Mouse (Mus musculus): ENCODE results near the gene Suclg1. TPM values are rescaled to one million over a fixed set of nuclear protein-coding genes. Genes with fewer than 3 reads are reported as not detected.

The Suclg1 gene
- polyA plus RNA-seq, 1 experiment, result 147 TPM

DNA sequence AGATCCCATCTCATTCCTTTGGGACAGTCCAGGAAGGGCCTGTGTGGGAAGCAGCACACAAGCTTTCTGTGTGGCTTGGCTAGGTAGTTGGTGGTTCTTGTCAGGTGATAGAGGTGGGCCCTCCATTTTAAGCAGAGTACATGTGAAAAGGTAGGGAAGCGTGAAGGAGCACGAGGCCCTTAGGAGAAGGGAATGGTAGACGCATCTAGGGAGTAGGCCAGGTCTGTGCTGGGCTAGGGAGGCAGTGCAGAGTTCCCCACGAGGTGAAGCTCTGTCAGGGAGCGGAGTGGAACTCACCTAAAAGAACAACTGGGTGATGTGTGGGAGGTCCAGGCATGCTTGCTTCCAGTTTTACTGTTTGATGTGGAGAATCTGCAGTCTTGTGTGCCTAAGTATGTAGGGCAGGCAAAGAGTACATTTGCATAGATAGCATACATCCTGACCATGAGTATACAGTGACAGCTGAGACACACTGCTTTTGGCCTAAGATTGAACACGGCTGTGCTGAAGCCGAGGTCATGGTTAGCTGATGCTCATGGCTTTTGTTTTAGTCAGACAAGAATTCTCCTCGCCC lies 19.6 kb downstream of the Suclg1 start:
- Histone ChIP-seq H3ac (ENCODE audit: control insufficient read depth, insufficient read length) (no peak overlapping the region), H3K4me2 (ENCODE audit: low read depth) (no peak overlapping the region), H3K79me2 (ENCODE audit: control insufficient read depth, insufficient read depth) (no peaks in the 10 kb centered on the region), H3K27me3 (ENCODE audit: control insufficient read depth, insufficient read depth, insufficient read length) (no peaks in the 10 kb centered on the region), H3K4me3 (no peak overlapping the region), H3K36me3 (ENCODE audit: control insufficient read depth, insufficient read depth) (peaks cover 58% of the 10 kb centered on the region)
- TF ChIP-seq REST (IDR thresholded peaks at IDR 0.05; ENCODE audit: insufficient read depth, insufficient read length) (no peak), MYOD1 (IDR thresholded peaks at IDR 0.05; ENCODE audit: control insufficient read depth in 1 of 3, insufficient read length in 2 of 3, low read depth in 2 of 3) (no peak), MAX (IDR thresholded peaks at IDR 0.05; ENCODE audit: low read depth) (no peak), MYOG (IDR thresholded peaks at IDR 0.05; ENCODE audit: control insufficient read depth in 1 of 3, insufficient read depth in 1 of 3, insufficient read length in 2 of 3, low read depth in 2 of 3) (no peak), E2F4 (IDR thresholded peaks at IDR 0.05; ENCODE audit: insufficient read depth) (no peak), POLR2A (IDR thresholded peaks at IDR 0.05; ENCODE audit: insufficient read length, low read depth) (no peak), TCF3 (IDR thresholded peaks at IDR 0.05; ENCODE audit: insufficient read length, low read depth) (no peak), USF1 (IDR thresholded peaks at IDR 0.05; ENCODE audit: low read depth) (no peak), SRF (IDR thresholded peaks at IDR 0.05; ENCODE audit: control insufficient read depth, insufficient read length, low read depth) (no peak), POLR2AphosphoS2 (IDR thresholded peaks at IDR 0.05; ENCODE audit: insufficient read length, low read depth) (no peak), CEBPB (IDR thresholded peaks at IDR 0.05; ENCODE audit: insufficient read depth, poor library complexity, severe bottlenecking) (no peak), TCF12 (IDR thresholded peaks at IDR 0.05; ENCODE audit: insufficient read depth, poor library complexity, severe bottlenecking) (no peak)

DNA sequence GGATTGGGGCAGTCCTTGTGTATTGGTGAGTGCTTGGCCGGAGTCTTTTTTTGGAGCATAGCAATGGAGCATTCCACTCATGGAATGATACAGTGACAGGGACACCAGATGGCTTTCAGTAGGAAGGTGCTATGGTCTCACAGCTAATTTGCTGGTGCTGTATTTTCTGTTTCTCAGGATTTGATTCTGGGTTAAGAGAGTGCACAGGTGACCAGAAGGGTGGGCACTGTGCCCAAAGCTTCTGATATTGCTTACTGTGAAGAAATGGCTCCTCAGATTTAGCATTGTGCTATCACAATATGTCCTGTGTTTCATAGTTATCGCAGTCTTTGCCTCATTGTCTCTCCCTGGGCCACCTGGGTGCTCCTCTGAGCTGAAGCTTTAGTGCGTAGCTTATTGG lies 21.2 kb downstream of the Suclg1 start:
- H3ac ChIP-seq (ENCODE audit: control insufficient read depth, insufficient read length), result no peak overlapping the region
- no peak overlapping the region for H3K4me3 ChIP-seq
- no peaks in the 10 kb centered on the region for H3K79me2 ChIP-seq (ENCODE audit: control insufficient read depth, insufficient read depth)
- no peaks in the 10 kb centered on the region for H3K27me3 ChIP-seq (ENCODE audit: control insufficient read depth, insufficient read depth, insufficient read length)
- no peak for TF ChIP-seq POLR2A (IDR thresholded peaks at IDR 0.05; ENCODE audit: insufficient read length, low read depth)
- TF ChIP-seq REST (IDR thresholded peaks at IDR 0.05; ENCODE audit: insufficient read depth, insufficient read length), result no peak
- no peak for TF ChIP-seq E2F4 (IDR thresholded peaks at IDR 0.05; ENCODE audit: insufficient read depth)
- no peak for TF ChIP-seq MYOD1 (IDR thresholded peaks at IDR 0.05; ENCODE audit: control insufficient read depth in 1 of 3, insufficient read length in 2 of 3, low read depth in 2 of 3)
- no peak for TF ChIP-seq TCF3 (IDR thresholded peaks at IDR 0.05; ENCODE audit: insufficient read length, low read depth)
- no peak for TF ChIP-seq MAX (IDR thresholded peaks at IDR 0.05; ENCODE audit: low read depth)
- no peak for TF ChIP-seq TCF12 (IDR thresholded peaks at IDR 0.05; ENCODE audit: insufficient read depth, poor library complexity, severe bottlenecking)
- TF ChIP-seq SRF (IDR thresholded peaks at IDR 0.05; ENCODE audit: control insufficient read depth, insufficient read length, low read depth), result no peak
- TF ChIP-seq USF1 (IDR thresholded peaks at IDR 0.05; ENCODE audit: low read depth), result no peak
- no peak for TF ChIP-seq POLR2AphosphoS2 (IDR thresholded peaks at IDR 0.05; ENCODE audit: insufficient read length, low read depth)
- TF ChIP-seq CEBPB (IDR thresholded peaks at IDR 0.05; ENCODE audit: insufficient read depth, poor library complexity, severe bottlenecking), result no peak
- no peak for TF ChIP-seq MYOG (IDR thresholded peaks at IDR 0.05; ENCODE audit: control insufficient read depth in 1 of 3, insufficient read depth in 1 of 3, insufficient read length in 2 of 3, low read depth in 2 of 3)
- H3K36me3 ChIP-seq (ENCODE audit: control insufficient read depth, insufficient read depth), result peaks cover 63% of the 10 kb centered on the region
- H3K4me2 ChIP-seq (ENCODE audit: low read depth), result no peak overlapping the region

DNA sequence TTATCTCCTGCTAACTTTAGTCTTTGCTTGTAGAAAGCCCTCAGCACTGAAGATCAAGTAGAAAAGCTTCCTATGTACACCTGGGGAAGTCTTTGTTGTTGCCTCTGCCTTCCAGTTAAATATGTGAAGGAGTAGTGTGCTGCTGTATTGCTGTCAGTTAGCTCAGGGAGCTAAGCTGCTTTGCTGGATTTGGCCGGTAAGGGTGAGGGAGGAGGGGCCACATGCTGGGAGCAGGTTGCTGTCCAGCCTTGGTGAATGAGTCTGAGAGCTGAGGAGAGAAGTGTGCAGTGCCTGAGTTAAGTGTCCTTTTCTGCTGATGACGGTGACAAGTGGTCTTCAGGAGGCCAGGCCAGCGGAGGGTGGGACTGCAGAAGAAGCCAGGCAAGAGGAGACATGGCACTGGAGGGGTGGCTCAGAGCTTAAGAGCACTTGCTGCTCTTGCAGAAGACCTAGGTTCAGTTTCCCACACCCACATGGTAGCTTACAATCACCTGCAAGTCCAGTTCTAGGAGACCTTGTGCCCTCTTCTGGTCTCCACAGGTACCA lies 23.4 kb downstream of the Suclg1 start:
- no peak overlapping the region for H3K4me2 ChIP-seq (ENCODE audit: low read depth)
- no peak overlapping the region for H3ac ChIP-seq (ENCODE audit: control insufficient read depth, insufficient read length)
- no peaks in the 10 kb centered on the region for H3K27me3 ChIP-seq (ENCODE audit: control insufficient read depth, insufficient read depth, insufficient read length)
- no peaks in the 10 kb centered on the region for H3K79me2 ChIP-seq (ENCODE audit: control insufficient read depth, insufficient read depth)
- H3K36me3 ChIP-seq (ENCODE audit: control insufficient read depth, insufficient read depth), result peaks cover 53% of the 10 kb centered on the region
- no peak overlapping the region for H3K4me3 ChIP-seq
- TF ChIP-seq MYOD1 (IDR thresholded peaks at IDR 0.05; ENCODE audit: control insufficient read depth in 1 of 3, insufficient read length in 2 of 3, low read depth in 2 of 3) (no peak), MAX (IDR thresholded peaks at IDR 0.05; ENCODE audit: low read depth) (no peak), REST (IDR thresholded peaks at IDR 0.05; ENCODE audit: insufficient read depth, insufficient read length) (no peak), TCF3 (IDR thresholded peaks at IDR 0.05; ENCODE audit: insufficient read length, low read depth) (no peak), E2F4 (IDR thresholded peaks at IDR 0.05; ENCODE audit: insufficient read depth) (no peak)

DNA sequence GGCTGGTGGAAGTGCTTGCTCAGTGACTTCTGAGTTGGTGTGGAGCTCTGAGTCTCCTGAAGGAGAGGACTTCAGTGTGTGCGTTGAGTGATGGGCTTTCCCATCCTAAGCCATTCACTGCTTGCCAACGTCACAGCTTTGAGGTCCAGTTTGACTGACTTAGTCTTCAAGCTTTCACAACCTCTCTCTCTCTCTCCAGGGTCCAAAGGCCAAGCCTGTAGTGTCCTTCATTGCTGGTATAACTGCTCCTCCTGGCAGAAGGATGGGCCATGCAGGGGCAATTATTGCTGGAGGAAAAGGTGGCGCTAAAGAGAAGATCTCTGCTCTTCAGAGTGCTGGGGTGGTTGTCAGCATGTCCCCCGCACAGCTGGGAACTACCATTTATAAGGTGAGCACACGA lies 26.8 kb downstream of the Suclg1 start:
- no peak overlapping the region for H3K4me2 ChIP-seq (ENCODE audit: low read depth)
- TF ChIP-seq POLR2AphosphoS2 (IDR thresholded peaks at IDR 0.05; ENCODE audit: insufficient read length, low read depth) (no peak), TCF12 (IDR thresholded peaks at IDR 0.05; ENCODE audit: insufficient read depth, poor library complexity, severe bottlenecking) (no peak), MYOD1 (IDR thresholded peaks at IDR 0.05; ENCODE audit: control insufficient read depth in 1 of 3, insufficient read length in 2 of 3, low read depth in 2 of 3) (no peak), POLR2A (IDR thresholded peaks at IDR 0.05; ENCODE audit: insufficient read length, low read depth) (no peak), REST (IDR thresholded peaks at IDR 0.05; ENCODE audit: insufficient read depth, insufficient read length) (no peak), MAX (IDR thresholded peaks at IDR 0.05; ENCODE audit: low read depth) (no peak), USF1 (IDR thresholded peaks at IDR 0.05; ENCODE audit: low read depth) (no peak), CEBPB (IDR thresholded peaks at IDR 0.05; ENCODE audit: insufficient read depth, poor library complexity, severe bottlenecking) (no peak), MYOG (IDR thresholded peaks at IDR 0.05; ENCODE audit: control insufficient read depth in 1 of 3, insufficient read depth in 1 of 3, insufficient read length in 2 of 3, low read depth in 2 of 3) (no peak), SRF (IDR thresholded peaks at IDR 0.05; ENCODE audit: control insufficient read depth, insufficient read length, low read depth) (no peak), E2F4 (IDR thresholded peaks at IDR 0.05; ENCODE audit: insufficient read depth) (no peak), TCF3 (IDR thresholded peaks at IDR 0.05; ENCODE audit: insufficient read length, low read depth) (no peak)
- peaks cover 39% of the 10 kb centered on the region for H3K36me3 ChIP-seq (ENCODE audit: control insufficient read depth, insufficient read depth)
- no peaks in the 10 kb centered on the region for H3K79me2 ChIP-seq (ENCODE audit: control insufficient read depth, insufficient read depth)
- no peaks in the 10 kb centered on the region for H3K27me3 ChIP-seq (ENCODE audit: control insufficient read depth, insufficient read depth, insufficient read length)
- no peak overlapping the region for H3K4me3 ChIP-seq
- H3ac ChIP-seq (ENCODE audit: control insufficient read depth, insufficient read length), result no peak overlapping the region
